Comparison of ENCODE assay signal across 49 mouse cellular contexts in genomic region chr11:62748062-62748461, GRCm38 (mm10). TPM values are rescaled to one million over a fixed set of nuclear protein-coding genes. Genes with fewer than 3 reads are reported as not detected.
"Had no signal": no experiment of that assay in that cellular context is flagged by ENCODE, and none has a peak within 500 bp of the region (broad histone marks: within the 10 kb centered on the region; RNA-seq: fewer than 3 reads in every experiment).

No protein-coding gene starts in this region.

- H3K4me3 ChIP-seq: heart, embryonic 10.5 days; heart, embryonic 12.5 days; heart, embryonic 13.5 days; heart, embryonic 15.5 days; hindbrain, embryonic 10.5 days; hindbrain, embryonic 12.5 days; hindbrain, embryonic 13.5 days; hindbrain, embryonic 15.5 days; intestine, embryonic 15.5 days; kidney, embryonic 15.5 days; layer of hippocampus, adult 2 months had no signal

- H3K4me2 ChIP-seq: heart, embryonic 11.5 days; heart, embryonic 12.5 days; heart, embryonic 13.5 days; heart, embryonic 15.5 days; hindbrain, embryonic 12.5 days; hindbrain, embryonic 13.5 days; hindbrain, embryonic 14.5 days; hindbrain, embryonic 15.5 days; intestine, embryonic 15.5 days; kidney, embryonic 15.5 days had no signal

- H3K36me3 ChIP-seq: heart, embryonic 10.5 days; heart, embryonic 12.5 days; heart, embryonic 13.5 days; heart, embryonic 15.5 days; hindbrain, embryonic 10.5 days; hindbrain, embryonic 12.5 days; hindbrain, embryonic 13.5 days; hindbrain, embryonic 15.5 days; intestine, embryonic 15.5 days; kidney, embryonic 15.5 days had no signal

- DNase-seq: heart, postnatal 10 days; heart, postnatal 14 days; heart, postnatal 36 days; kidney, adult 11 months; kidney, adult 18-20 months; kidney, adult 2 months; kidney, adult 8-10 months; kidney, adult 9 months; kidney, postnatal 10 days; kidney, postnatal 14 days; kidney, postnatal 25 days; kidney, postnatal 36 days; kidney, postnatal 4 days; layer of hippocampus, adult 9-11 months; layer of hippocampus, postnatal 36 days had no signal

RNA-seq across cellular contexts. Expression of gene Gm10428, which starts 4.8 kb away (rescaled TPM):
- total RNA-seq: heart, adult 8-10 months; heart, postnatal 10 days; heart, postnatal 14 days; heart, postnatal 25 days; heart, postnatal 36 days; hematopoietic stem cell, adult 5-6 weeks; hindbrain, postnatal 0 days; layer of hippocampus, adult 18-20 months; layer of hippocampus, adult 2 months; layer of hippocampus, adult 8-10 months; layer of hippocampus, postnatal 10 days; layer of hippocampus, postnatal 14 days; layer of hippocampus, postnatal 25 days; layer of hippocampus, postnatal 36 days had no signal
- polyA plus RNA-seq: heart, embryonic 10.5 days; heart, embryonic 11.5 days; heart, embryonic 12.5 days; heart, embryonic 13.5 days; heart, embryonic 14.5 days; heart, embryonic 15.5 days; heart, embryonic 16.5 days; heart, postnatal 0 days; hindbrain, embryonic 10.5 days; hindbrain, embryonic 11.5 days; hindbrain, embryonic 12.5 days; hindbrain, embryonic 13.5 days; hindbrain, embryonic 14.5 days; hindbrain, embryonic 15.5 days; hindbrain, embryonic 16.5 days; hindbrain, postnatal 0 days; inflammation-experienced regulatory T-cells, adult 6 months; intestine, embryonic 14.5 days; intestine, embryonic 15.5 days; intestine, embryonic 16.5 days; intestine, postnatal 0 days; kidney, adult 2 months; kidney, embryonic 14.5 days; kidney, embryonic 15.5 days; kidney, embryonic 16.5 days; large intestine, adult 2 months had no signal
